Mouse (Mus musculus): ENCODE results near the gene Adcy1. TPM values are rescaled to one million over a fixed set of nuclear protein-coding genes. Genes with fewer than 3 reads are reported as not detected.

The Adcy1 gene
- polyA plus RNA-seq, 1 experiment from 2014 or later: 2.0 TPM

- Histone ChIP-seq H3K9ac (ENCODE audit: low read length) (no peak overlapping the region), H3K4me1 (ENCODE audit: control insufficient read depth, insufficient read depth, low read length) (no peaks in the 10 kb centered on the region), H3K9me3 (ENCODE audit: control insufficient read depth, low read length) (no peaks in the 10 kb centered on the region), H3K4me2 (ENCODE audit: low read depth) (no peak overlapping the region), H3K27me3 (ENCODE audit: control insufficient read depth, insufficient read depth, low read length) (no peaks in the 10 kb centered on the region), H3K27ac (ENCODE audit: low read depth, low read length) (no peak overlapping the region), H3K36me3 (ENCODE audit: control insufficient read depth, insufficient read depth, low read length) (no peaks in the 10 kb centered on the region), H3K4me3 (ENCODE audit: low read depth, low read length) (no peak overlapping the region)
- DNase-seq (ENCODE audit: low spot score) (no peak), ATAC-seq (ENCODE audit: insufficient read depth, low FRiP score, low TSS enrichment) (no peak)
- 93% methylated on average over 9 of the region's 9 CpGs for whole genome bisulfite sequencing
Observed at GRCm38 (mm10) chr11:7135763-7136162, 72.5 kb downstream of the Adcy1 start.

GRCm38 (mm10) chr11:7136246-7136855, 73.1 kb downstream of the Adcy1 start:
- ATAC-seq (ENCODE audit: insufficient read depth, low FRiP score, low TSS enrichment) (no peak), DNase-seq (ENCODE audit: low spot score) (no peak)
- Histone ChIP-seq H3K27ac (ENCODE audit: low read depth, low read length) (no peak overlapping the region), H3K4me3 (ENCODE audit: low read depth, low read length) (no peak overlapping the region), H3K9me3 (ENCODE audit: control insufficient read depth, low read length) (no peaks in the 10 kb centered on the region), H3K36me3 (ENCODE audit: control insufficient read depth, insufficient read depth, low read length) (no peaks in the 10 kb centered on the region), H3K4me1 (ENCODE audit: control insufficient read depth, insufficient read depth, low read length) (no peaks in the 10 kb centered on the region), H3K9ac (ENCODE audit: low read length) (no peak overlapping the region), H3K4me2 (ENCODE audit: low read depth) (no peak overlapping the region), H3K27me3 (ENCODE audit: control insufficient read depth, insufficient read depth, low read length) (no peaks in the 10 kb centered on the region)
- WGBS: 94% methylated on average over 5 of the region's 5 CpGs

GRCm38 (mm10) chr11:7138370-7138769, 75.1 kb downstream of the Adcy1 start:
- Histone ChIP-seq H3K9ac (ENCODE audit: low read length) (no peak overlapping the region), H3K9me3 (ENCODE audit: control insufficient read depth, low read length) (no peaks in the 10 kb centered on the region), H3K27ac (ENCODE audit: low read depth, low read length) (no peak overlapping the region), H3K27me3 (ENCODE audit: control insufficient read depth, insufficient read depth, low read length) (no peaks in the 10 kb centered on the region), H3K4me3 (ENCODE audit: low read depth, low read length) (no peak overlapping the region), H3K4me2 (ENCODE audit: low read depth) (no peak overlapping the region), H3K36me3 (ENCODE audit: control insufficient read depth, insufficient read depth, low read length) (no peaks in the 10 kb centered on the region), H3K4me1 (ENCODE audit: control insufficient read depth, insufficient read depth, low read length) (no peaks in the 10 kb centered on the region)
- DNase-seq (ENCODE audit: low spot score): no peak
- ATAC-seq (ENCODE audit: insufficient read depth, low FRiP score, low TSS enrichment): no peak
- 95% methylated on average over 8 of the region's 8 CpGs for WGBS

DNA sequence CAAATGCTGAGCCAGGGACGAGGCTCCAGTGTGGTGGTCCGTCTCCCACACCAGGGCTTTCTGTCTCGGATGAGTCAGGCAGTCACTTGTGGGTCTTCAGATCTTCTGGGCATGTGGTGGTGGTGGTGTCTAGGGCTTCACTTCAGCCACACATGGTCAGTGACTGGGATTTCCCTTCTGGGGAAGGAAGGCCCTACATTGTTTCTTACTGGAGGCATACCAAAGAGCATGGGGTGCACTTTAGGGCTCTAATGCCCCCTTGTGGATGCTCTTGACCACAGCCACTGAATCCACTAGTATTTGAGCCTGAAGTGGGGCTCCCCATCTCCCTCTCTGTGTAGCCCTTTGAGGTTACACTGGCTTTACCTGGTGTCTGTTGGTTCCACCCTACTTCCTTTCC, 77.2 kb downstream of the Adcy1 start:
- DNase-seq (ENCODE audit: low spot score) (peak; percentile 57), ATAC-seq (ENCODE audit: insufficient read depth, low FRiP score, low TSS enrichment) (peak; percentile 60; the same call in 1 of the 2 replicates)
- no peaks in the 10 kb centered on the region for H3K36me3 ChIP-seq (ENCODE audit: control insufficient read depth, insufficient read depth, low read length)
- H3K27me3 ChIP-seq (ENCODE audit: control insufficient read depth, insufficient read depth, low read length): no peaks in the 10 kb centered on the region
- no peak overlapping the region for H3K4me3 ChIP-seq (ENCODE audit: low read depth, low read length)
- no peak overlapping the region for H3K27ac ChIP-seq (ENCODE audit: low read depth, low read length)
- H3K4me1 ChIP-seq (ENCODE audit: control insufficient read depth, insufficient read depth, low read length): no peaks in the 10 kb centered on the region
- H3K9me3 ChIP-seq (ENCODE audit: control insufficient read depth, low read length): no peaks in the 10 kb centered on the region
- 88% methylated on average over 3 of the region's 3 CpGs for WGBS
- no peak overlapping the region for H3K9ac ChIP-seq (ENCODE audit: low read length)
- H3K4me2 ChIP-seq (ENCODE audit: low read depth): no peak overlapping the region

- H3K4me2 ChIP-seq (ENCODE audit: low read depth): no peak overlapping the region
- H3K36me3 ChIP-seq (ENCODE audit: control insufficient read depth, insufficient read depth, low read length): no peaks in the 10 kb centered on the region
- DNase-seq (ENCODE audit: low spot score): no peak
- no peaks in the 10 kb centered on the region for H3K9me3 ChIP-seq (ENCODE audit: control insufficient read depth, low read length)
- H3K27ac ChIP-seq (ENCODE audit: low read depth, low read length): no peak overlapping the region
- H3K4me3 ChIP-seq (ENCODE audit: low read depth, low read length): no peak overlapping the region
- no peak overlapping the region for H3K9ac ChIP-seq (ENCODE audit: low read length)
- no peaks in the 10 kb centered on the region for H3K4me1 ChIP-seq (ENCODE audit: control insufficient read depth, insufficient read depth, low read length)
- ATAC-seq (ENCODE audit: insufficient read depth, low FRiP score, low TSS enrichment): no peak
- H3K27me3 ChIP-seq (ENCODE audit: control insufficient read depth, insufficient read depth, low read length): no peaks in the 10 kb centered on the region
- 69% methylated on average over 3 of the region's 3 CpGs for WGBS
Observed at GRCm38 (mm10) chr11:7142725-7143124, 79.4 kb downstream of the Adcy1 start.

GRCm38 (mm10) chr11:7144369-7144768, 81.1 kb downstream of the Adcy1 start:
- Histone ChIP-seq H3K9ac (ENCODE audit: low read length) (no peak overlapping the region), H3K4me3 (ENCODE audit: low read depth, low read length) (no peak overlapping the region), H3K27ac (ENCODE audit: low read depth, low read length) (no peak overlapping the region), H3K36me3 (ENCODE audit: control insufficient read depth, insufficient read depth, low read length) (no peaks in the 10 kb centered on the region), H3K4me2 (ENCODE audit: low read depth) (no peak overlapping the region), H3K9me3 (ENCODE audit: control insufficient read depth, low read length) (no peaks in the 10 kb centered on the region), H3K4me1 (ENCODE audit: control insufficient read depth, insufficient read depth, low read length) (no peaks in the 10 kb centered on the region), H3K27me3 (ENCODE audit: control insufficient read depth, insufficient read depth, low read length) (no peaks in the 10 kb centered on the region)
- ATAC-seq (ENCODE audit: insufficient read depth, low FRiP score, low TSS enrichment): no peak
- no peak for DNase-seq (ENCODE audit: low spot score)
- WGBS: 89% methylated on average over 11 of the region's 11 CpGs

- Histone ChIP-seq H3K36me3 (ENCODE audit: control insufficient read depth, insufficient read depth, low read length) (no peaks in the 10 kb centered on the region), H3K27me3 (ENCODE audit: control insufficient read depth, insufficient read depth, low read length) (no peaks in the 10 kb centered on the region), H3K4me2 (ENCODE audit: low read depth) (no peak overlapping the region), H3K27ac (ENCODE audit: low read depth, low read length) (no peak overlapping the region), H3K4me1 (ENCODE audit: control insufficient read depth, insufficient read depth, low read length) (no peaks in the 10 kb centered on the region), H3K9me3 (ENCODE audit: control insufficient read depth, low read length) (no peaks in the 10 kb centered on the region), H3K9ac (ENCODE audit: low read length) (no peak overlapping the region), H3K4me3 (ENCODE audit: low read depth, low read length) (no peak overlapping the region)
- DNase-seq (ENCODE audit: low spot score) (no peak), ATAC-seq (ENCODE audit: insufficient read depth, low FRiP score, low TSS enrichment) (no peak)
- 71% methylated on average over 4 of the region's 4 CpGs for WGBS
Observed at GRCm38 (mm10) chr11:7145221-7145620, 81.9 kb downstream of the Adcy1 start.

GRCm38 (mm10) chr11:7147536-7147935, 84.2 kb downstream of the Adcy1 start:
- WGBS: 88% methylated on average over 8 of the region's 8 CpGs
- Histone ChIP-seq H3K4me2 (ENCODE audit: low read depth) (no peak overlapping the region), H3K36me3 (ENCODE audit: control insufficient read depth, insufficient read depth, low read length) (no peaks in the 10 kb centered on the region), H3K4me1 (ENCODE audit: control insufficient read depth, insufficient read depth, low read length) (no peaks in the 10 kb centered on the region), H3K4me3 (ENCODE audit: low read depth, low read length) (no peak overlapping the region), H3K27ac (ENCODE audit: low read depth, low read length) (no peak overlapping the region), H3K27me3 (ENCODE audit: control insufficient read depth, insufficient read depth, low read length) (no peaks in the 10 kb centered on the region), H3K9ac (ENCODE audit: low read length) (no peak overlapping the region), H3K9me3 (ENCODE audit: control insufficient read depth, low read length) (no peaks in the 10 kb centered on the region)
- ATAC-seq (ENCODE audit: insufficient read depth, low FRiP score, low TSS enrichment): no peak
- DNase-seq (ENCODE audit: low spot score): no peak

DNA sequence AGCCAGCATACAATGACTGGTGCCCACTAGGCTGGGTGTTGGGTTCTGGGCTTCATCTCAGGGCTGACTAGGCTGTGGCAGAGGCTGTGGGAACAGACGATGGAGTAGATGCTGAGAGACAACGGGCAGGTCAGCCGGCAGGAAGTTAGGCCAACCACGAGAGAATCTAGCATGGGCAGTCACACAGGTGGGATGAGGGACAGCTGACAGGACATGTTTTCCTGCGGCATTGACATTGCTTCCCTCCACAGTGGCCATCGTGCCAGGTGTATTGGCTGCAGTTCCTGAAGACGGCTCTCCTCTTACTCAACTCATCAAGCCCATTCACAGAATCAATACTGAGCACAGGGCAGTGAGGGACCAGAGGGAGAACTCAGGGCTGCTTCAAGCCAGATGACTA, 84.7 kb downstream of the Adcy1 start:
- DNase-seq (ENCODE audit: low spot score): no peak
- WGBS: 89% methylated on average over 7 of the region's 7 CpGs
- no peak overlapping the region for H3K4me3 ChIP-seq (ENCODE audit: low read depth, low read length)
- no peaks in the 10 kb centered on the region for H3K9me3 ChIP-seq (ENCODE audit: control insufficient read depth, low read length)
- H3K9ac ChIP-seq (ENCODE audit: low read length): no peak overlapping the region
- no peak overlapping the region for H3K27ac ChIP-seq (ENCODE audit: low read depth, low read length)
- H3K4me2 ChIP-seq (ENCODE audit: low read depth): no peak overlapping the region
- no peaks in the 10 kb centered on the region for H3K36me3 ChIP-seq (ENCODE audit: control insufficient read depth, insufficient read depth, low read length)
- no peaks in the 10 kb centered on the region for H3K27me3 ChIP-seq (ENCODE audit: control insufficient read depth, insufficient read depth, low read length)
- H3K4me1 ChIP-seq (ENCODE audit: control insufficient read depth, insufficient read depth, low read length): no peaks in the 10 kb centered on the region
- no peak for ATAC-seq (ENCODE audit: insufficient read depth, low FRiP score, low TSS enrichment)

Measured in neural tube, embryonic 11.5 days (tissue).